Mouse (Mus musculus) brain, embryonic 14.5 days (tissue): ENCODE data around the gene Oaz2. TPM values are rescaled to one million over a fixed set of nuclear protein-coding genes. Genes with fewer than 3 reads are reported as not detected.

ENCODE experiments used
- DNase-seq: peaks from one replicate; pipeline ENCODE4 v3.0.0-alpha.2; 2011; ENCODE audit warnings: low read depth
- CTCF ChIP-seq: fragments of 200-500 bp; IDR thresholded peaks from 2 replicates; pipeline ENCODE4 v1.5.1; 2012; ENCODE audit warnings: inconsistent platforms, mild to moderate bottlenecking, moderate library complexity, borderline replicate concordance; ENCODE audit not compliant: insufficient read depth, insufficient read length; ENCODE audit errors: extremely low read depth
- POLR2A ChIP-seq: fragments of 200-500 bp; IDR thresholded peaks from 2 replicates; pipeline ENCODE4 v1.6.1; 2012; ENCODE audit warnings: mild to moderate bottlenecking, inconsistent platforms, borderline replicate concordance; ENCODE audit not compliant: poor library complexity, insufficient read depth, insufficient read length, severe bottlenecking; ENCODE audit errors: extremely low read depth
- polyA plus RNA-seq: library from polyadenylated mRNA; depleted of rRNA; stranded (reverse); fragments of >200 nt; gene quantifications from 2 replicates; pipeline ENCODE4 v1.2.3, GENCODE M21; 2012; rRNA removed

The Oaz2 gene
- polyA plus RNA-seq, 1 experiment = 216 TPM

DNA sequence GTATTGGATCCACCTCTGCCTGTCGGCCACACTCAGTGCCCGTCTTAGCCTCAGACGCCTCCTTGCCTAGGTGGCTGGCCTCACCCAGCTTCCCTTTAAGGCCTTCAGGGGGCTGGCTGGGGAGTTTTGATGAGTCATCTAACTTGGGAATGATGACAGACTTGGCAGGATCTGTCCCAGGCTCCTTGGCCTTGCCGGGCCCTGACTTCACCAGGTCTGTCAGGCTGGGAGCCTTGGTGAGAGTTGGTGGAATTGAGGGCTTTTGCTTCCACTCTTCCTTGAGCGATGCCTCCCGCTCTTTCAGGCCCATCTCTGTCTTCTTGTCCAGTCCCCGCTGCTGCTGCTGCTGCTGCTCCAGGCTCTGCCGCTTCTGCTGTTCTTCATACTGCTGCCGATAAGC, 34.5 kb downstream of the Oaz2 start:
- TF ChIP-seq POLR2A (no peak), CTCF (no peak)
- no peak for DNase-seq

DNA sequence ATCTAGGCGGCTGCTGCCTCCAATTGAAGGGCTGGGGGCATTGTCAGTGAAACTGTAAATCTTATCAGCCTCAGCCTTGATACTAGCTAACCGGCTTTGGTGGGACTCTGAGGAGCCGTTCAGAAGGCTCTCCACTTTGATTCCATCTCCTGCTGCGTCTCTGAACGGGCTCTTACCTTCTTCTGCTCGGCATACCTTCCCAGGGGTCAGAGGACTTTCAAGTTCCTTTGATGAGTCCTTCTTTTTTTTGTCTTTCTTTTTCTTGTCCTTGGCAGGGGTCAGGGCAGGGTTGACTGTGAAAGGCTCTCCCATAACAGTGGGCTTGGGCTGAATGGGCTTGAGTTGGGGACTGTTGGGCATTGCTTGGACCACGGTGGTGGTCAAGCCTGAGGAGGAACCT, 35.4 kb downstream of the Oaz2 start:
- TF ChIP-seq CTCF (no peak), POLR2A (no peak)
- no peak for DNase-seq

DNA sequence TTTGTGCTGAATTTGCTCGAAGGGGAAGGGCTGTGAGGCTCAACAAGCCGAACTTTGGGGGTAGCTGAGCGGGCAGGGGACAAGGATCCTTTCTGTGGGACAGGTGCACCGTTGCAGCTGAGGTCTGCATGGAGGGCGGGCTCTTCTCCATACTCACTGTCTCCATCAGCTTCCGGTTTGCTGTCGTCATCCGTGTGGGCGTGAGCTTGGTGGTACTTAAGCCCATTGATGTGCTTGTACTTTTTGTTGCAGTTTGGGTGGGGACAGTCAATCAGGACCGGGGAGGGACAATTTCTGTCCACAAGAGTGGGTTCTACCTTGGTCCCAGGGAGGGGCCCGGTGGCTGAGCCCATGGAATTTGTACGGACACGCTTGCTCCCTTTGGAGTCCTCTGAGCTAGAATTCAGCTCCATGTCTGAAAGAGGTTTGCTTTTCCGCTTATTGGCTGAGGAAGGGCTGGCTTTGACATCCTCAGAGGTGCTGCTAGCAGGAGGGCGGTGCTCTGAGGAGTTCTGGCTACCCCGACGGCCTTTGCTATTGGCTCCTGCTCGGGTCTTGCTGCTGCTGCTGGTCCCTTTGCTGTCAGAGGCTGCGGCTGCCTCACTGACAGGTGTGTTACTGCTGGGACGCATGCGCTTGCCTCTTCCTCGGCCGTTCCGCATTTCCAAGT, 36.3 kb downstream of the Oaz2 start:
- no peak for DNase-seq
- TF ChIP-seq CTCF (no peak), POLR2A (no peak)

DNA sequence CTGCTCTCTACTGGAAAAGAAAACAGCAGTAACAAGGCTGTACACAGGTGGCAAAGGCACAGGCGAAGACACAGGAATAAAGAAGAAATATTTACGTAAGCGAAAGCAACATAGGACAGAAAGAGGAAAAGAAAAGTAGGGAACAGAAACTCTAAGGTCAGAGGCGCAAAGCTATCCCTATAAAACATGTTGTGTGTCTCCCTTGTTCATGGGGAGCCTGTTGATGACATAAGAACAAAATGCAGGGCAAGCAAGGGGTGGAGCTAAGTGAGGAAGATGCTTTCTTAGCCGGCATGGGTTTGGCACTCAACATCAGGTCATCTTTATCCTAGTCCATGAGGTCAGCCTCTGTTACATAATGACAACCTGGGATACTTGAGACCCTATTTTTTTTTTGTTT, 50.4 kb downstream of the Oaz2 start:
- DNase-seq = no peak
- no peak for TF ChIP-seq POLR2A
- no peak for TF ChIP-seq CTCF

DNA sequence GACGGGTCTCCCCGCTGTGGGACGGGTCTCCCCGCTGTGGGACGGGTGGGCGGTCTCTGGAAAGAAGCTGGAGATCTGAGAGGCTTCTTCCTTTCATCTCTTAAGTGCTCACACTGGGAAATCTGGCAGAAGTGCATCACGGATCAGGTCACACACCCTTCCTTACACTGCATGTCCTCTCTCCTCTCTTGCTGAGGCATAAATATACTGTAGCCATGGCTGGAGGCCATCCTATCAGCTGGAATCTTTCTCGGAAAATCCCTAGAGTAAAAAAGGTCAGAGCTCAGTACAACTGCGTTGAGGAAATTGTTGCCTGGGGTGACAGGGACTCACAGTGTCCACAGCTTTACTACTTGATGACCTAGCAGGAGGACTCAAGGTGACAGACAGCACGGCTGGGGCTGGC, 53.4 kb downstream of the Oaz2 start:
- no peak for TF ChIP-seq POLR2A
- no peak for TF ChIP-seq CTCF
- DNase-seq = peak; percentile 17

DNA sequence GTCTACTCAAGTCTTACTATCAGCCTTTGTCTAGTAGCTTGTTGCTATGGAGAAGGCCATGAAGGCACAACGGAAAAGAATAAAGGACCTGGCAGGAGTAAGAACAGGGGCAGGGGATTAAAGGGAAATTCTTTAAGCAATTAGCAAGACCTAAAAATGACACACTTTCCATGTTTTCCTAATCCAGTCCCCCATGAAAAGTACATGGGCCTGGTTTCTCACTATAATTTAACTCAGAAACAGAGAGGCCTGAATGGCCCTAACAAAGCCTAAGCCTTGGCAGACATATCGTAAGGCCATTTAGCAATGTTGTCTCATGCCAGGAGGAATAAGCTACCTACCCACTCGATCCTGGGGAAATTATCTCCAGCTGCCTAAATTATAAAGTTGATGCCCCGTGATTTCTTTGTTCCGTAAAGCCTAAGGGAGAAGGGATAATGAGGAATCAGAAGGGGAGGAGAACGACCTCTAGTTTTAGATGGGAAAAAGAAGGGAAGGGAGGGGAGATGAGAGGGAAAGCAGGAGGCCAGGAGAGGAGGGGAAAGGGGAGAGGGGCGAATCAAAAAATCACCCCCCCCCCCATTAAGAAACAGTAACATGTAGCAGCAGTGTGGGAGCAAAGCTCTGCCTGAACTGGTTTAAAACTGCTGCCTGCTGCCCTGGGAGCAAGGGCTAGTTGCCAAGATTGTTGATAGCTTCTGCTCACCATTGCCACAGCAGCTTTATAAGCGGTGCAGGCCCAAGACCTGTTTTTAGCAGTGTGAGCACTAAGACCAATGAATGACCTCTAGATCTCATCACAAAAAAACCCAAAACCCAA, 56.9 kb downstream of the Oaz2 start:
- TF ChIP-seq CTCF = no peak
- no peak for TF ChIP-seq POLR2A
- peak; percentile 93 for DNase-seq

DNA sequence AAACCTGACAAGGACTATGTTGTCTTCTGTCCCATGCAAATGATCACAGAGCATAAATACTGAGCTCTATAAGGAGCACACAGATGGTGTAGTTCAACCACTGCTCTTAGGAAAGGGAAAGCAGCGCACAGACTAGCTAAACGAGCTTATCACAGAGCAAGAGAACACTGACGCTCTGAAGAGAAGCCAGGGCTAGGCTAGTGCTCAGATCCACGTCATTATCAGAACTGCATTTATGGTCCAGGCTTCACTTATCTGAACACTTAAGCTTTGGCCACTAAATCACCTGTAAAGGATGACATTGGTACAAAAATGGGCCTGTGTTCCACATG, 57.5 kb downstream of the Oaz2 start:
- TF ChIP-seq POLR2A (no peak), CTCF (no peak)
- DNase-seq = no peak

DNA sequence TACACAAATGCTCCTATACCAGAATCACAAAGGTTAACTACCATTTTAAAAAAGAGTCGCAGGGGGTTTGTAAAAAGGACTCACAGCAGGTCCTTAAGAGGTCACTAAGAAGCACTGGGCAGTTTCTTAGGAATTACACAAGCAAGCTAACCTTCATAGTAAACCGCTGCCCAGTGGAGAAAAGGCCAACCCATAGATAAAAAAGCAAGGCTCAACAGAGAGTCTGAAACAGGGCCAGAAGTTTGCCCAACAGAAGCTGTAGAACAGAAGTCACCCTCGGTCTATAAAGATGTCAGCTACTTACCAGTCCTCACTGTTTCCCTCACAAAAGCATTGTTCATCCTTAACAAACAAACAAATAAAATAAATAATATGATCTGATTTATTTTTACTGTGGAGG, 58.6 kb downstream of the Oaz2 start:
- TF ChIP-seq CTCF (no peak), POLR2A (no peak)
- no peak for DNase-seq

DNA sequence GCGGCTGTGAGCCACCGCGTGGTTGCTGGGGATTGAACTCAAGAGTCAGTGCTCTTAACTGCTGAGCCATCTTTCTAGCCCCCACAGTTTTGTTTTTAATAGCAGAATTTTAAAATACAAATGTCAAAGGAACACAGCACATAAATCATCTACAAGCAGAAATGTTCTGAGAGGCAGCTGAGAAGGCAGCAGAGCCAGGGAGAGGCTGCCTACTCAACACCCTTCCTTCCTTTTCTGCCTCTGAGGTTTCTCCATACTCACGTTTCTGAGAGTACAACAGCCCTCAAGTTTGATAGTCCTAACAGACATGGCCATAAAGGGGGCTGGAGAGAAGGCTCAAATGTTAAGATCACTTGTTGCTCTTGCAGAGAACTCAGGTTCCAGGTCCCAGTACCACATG, 59.7 kb downstream of the Oaz2 start:
- no peak for DNase-seq

DNA sequence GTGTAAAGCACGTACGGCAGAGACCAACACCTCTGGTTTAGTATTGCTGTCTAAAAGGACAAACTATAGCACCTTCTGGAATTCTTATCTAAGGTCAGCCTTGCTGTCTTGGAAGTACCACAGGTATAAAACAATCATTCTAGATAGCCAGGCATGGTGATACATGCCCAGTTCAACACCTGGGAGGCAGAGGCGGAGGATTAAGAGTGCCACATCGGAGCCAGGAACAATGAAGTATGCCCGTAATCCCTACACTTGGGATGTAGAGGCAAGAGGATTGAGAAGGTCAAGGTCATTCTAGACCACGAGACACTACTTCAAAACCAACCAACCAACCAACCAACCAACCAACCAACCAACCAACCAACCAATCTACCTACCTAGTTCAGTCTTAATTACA, 60.8 kb downstream of the Oaz2 start:
- TF ChIP-seq CTCF = no peak
- no peak for TF ChIP-seq POLR2A
- no peak for DNase-seq

More for the DNA sequence above, 59.7 kb downstream of the Oaz2 start:
- no peak for TF ChIP-seq POLR2A
- no peak for TF ChIP-seq CTCF

DNA sequence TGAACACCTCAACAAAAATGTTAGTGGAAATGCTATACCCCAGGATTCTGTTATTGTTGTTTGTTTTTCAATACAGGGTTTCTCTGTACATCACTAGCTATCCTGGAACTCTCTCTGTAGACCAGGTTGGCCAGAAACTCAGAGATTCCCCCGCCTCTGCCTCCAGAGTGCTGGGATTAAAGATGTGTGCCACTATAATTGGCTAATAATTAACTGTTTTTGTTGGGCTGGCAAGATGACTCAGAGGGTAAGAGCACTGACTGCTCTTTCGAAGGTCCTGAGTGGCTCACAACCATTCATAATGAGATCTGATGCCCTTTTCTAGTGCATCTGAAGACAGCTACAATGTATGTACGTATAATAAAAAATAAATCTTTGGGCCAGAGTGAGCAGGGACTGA, 67.1 kb downstream of the Oaz2 start:
- no peak for TF ChIP-seq POLR2A
- no peak for TF ChIP-seq CTCF
- no peak for DNase-seq

Other genes starting within 250 kb of the Oaz2 start
- gene Slc51b, start 245.0 kb upstream of the Oaz2 start, polyA plus RNA-seq = not detected in 2 replicates
- gene Mtfmt, start 232.2 kb upstream of the Oaz2 start, polyA plus RNA-seq = 19.9 and 22.9 TPM in 2 replicates
- 58.8 and 62.0 TPM in 2 replicates for gene Spg21, start 207.1 kb upstream of the Oaz2 start, polyA plus RNA-seq
- 1.2 and 2.1 TPM in 2 replicates for gene Ankdd1a, start 147.8 kb upstream of the Oaz2 start, polyA plus RNA-seq
- gene Plekho2, start 88.0 kb upstream of the Oaz2 start, polyA plus RNA-seq = 5.9 TPM in 2 replicates
- 7.7 TPM in 2 replicates for gene Pif1, start 80.8 kb upstream of the Oaz2 start, polyA plus RNA-seq
- 6.9 and 7.0 TPM in 2 replicates for gene Rbpms2, start 38.4 kb upstream of the Oaz2 start, polyA plus RNA-seq
- 17.9 and 35.4 TPM in 2 replicates for gene Zfp609, start 159.6 kb downstream of the Oaz2 start, polyA plus RNA-seq
- 27.5 and 37.6 TPM in 2 replicates for gene Pclaf, start 222.2 kb downstream of the Oaz2 start, polyA plus RNA-seq
- 16.3 and 24.1 TPM in 2 replicates for gene Trip4, start 240.8 kb downstream of the Oaz2 start, polyA plus RNA-seq
- 17.3 and 26.9 TPM in 2 replicates for gene Csnk1g1, start 240.9 kb downstream of the Oaz2 start, polyA plus RNA-seq